Mouse (Mus musculus) kidney, postnatal 25 days (tissue): ENCODE data around the gene Aqp12.

Experiments used
- DNase-seq, 2 experiments: peaks; one replicate each; pipeline ENCODE4 v3.0.0; 2021; ENCODE audit warnings: mixed read lengths in 2 of 2

Gene Aqp12

GRCm38 (mm10) chr1:93015136-93015535 lies 9.0 kb downstream of the Aqp12 start:
- DNase-seq, result no peak

GRCm38 (mm10) chr1:93018716-93019115 lies 12.6 kb downstream of the Aqp12 start:
- DNase-seq, result no peak

GRCm38 (mm10) chr1:93020602-93021001 lies 14.5 kb downstream of the Aqp12 start:
- DNase-seq, result no peak

GRCm38 (mm10) chr1:93026600-93026999 lies 20.5 kb downstream of the Aqp12 start:
- no peak for DNase-seq

- DNase-seq, result no peak
Measured at GRCm38 (mm10) chr1:93029387-93029786, 23.3 kb downstream of the Aqp12 start.

GRCm38 (mm10) chr1:93030060-93030459 lies 23.9 kb downstream of the Aqp12 start:
- no peak for DNase-seq

GRCm38 (mm10) chr1:93031199-93031598 lies 25.1 kb downstream of the Aqp12 start:
- DNase-seq, result no peak

- no peak for DNase-seq
Measured at GRCm38 (mm10) chr1:93033989-93034388, 27.9 kb downstream of the Aqp12 start.

- no peak for DNase-seq
Measured at GRCm38 (mm10) chr1:93035981-93036380, 29.8 kb downstream of the Aqp12 start.

GRCm38 (mm10) chr1:93046153-93046789 lies 40.1 kb downstream of the Aqp12 start:
- no peak for DNase-seq

- DNase-seq, result no peak
Measured at GRCm38 (mm10) chr1:93050071-93050470, 43.9 kb downstream of the Aqp12 start.

- DNase-seq, result no peak
Measured at GRCm38 (mm10) chr1:93051124-93051833, 45.1 kb downstream of the Aqp12 start.
